In the genomic region with DNA sequence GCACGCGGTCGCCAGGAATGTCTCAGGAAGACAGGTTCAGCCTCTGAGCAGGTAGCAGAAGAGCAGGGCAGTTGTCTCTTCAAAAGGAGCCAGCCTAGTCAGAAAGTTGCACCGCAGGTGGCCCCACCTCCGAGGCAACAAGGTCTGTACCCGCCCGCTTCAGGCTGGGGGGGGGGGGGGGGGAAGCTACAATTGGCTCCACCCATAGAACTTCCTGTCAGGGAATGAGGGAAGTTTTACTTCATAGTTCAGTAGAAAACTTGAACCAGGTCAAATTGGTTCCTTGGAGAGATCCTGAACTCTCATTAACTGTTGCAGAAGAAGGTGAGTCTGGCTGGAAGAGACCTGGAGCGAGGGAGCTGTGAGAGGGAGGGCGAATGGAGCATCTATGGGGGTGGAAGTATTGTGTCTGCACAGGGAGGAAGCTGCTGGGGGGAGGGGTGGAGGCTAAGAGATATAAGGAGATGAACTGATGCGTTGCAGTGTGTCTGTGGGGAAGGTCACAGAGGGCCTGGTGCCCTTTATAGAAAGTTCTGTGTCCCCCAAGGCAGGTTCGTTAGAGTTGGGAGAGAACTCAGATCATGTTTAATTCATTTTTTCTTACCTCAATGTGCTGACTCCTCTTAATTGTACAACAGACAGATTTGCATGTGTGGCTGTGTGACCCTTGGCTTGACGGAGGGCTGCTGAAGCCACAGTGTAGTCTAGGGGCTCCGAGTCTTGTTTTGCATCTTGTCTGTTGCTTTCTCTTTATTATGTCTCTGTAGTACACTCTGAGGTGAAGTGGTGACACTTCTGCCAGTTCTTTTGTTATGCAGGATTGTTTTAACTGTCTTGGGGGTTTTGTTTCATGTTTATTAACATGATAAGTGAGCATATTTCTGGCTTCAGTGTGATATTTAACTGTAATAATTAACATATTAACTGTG, we compare ENCODE assay signal across 8 mouse cellular contexts. TPM values are rescaled to one million over a fixed set of nuclear protein-coding genes. Genes with fewer than 3 reads are reported as not detected.
DNase-seq lines count a peak whose midpoint lies in the region; ATAC-seq and TF ChIP-seq lines count a peak whose summit lies in the region.

A gene (plus strand): TSS at position 199 of the 929 bp plus-strand sequence.

- no peaks in the 10 kb centered on the region for H3K36me3 ChIP-seq in forebrain, embryonic 11.5 days (ENCODE audit: control insufficient read depth, insufficient read depth, low read length)
- H3K36me3 ChIP-seq in forebrain, embryonic 14.5 days (ENCODE audit: control insufficient read depth, insufficient read depth, low read length): no peaks in the 10 kb centered on the region
- no peaks in the 10 kb centered on the region for H3K36me3 ChIP-seq in embryonic facial prominence, embryonic 13.5 days
- H3K36me3 ChIP-seq in hindbrain, embryonic 14.5 days (replicated peaks; ENCODE audit: control insufficient read depth, insufficient read depth): no peaks in the 10 kb centered on the region
- H3K36me3 ChIP-seq in liver, adult 2 months (ENCODE audit: control insufficient read depth, insufficient read depth, low read length): peaks cover 7% of the 10 kb centered on the region

- H3K4me2 ChIP-seq in forebrain, embryonic 11.5 days (ENCODE audit: low read depth, low read length, severe bottlenecking): no peak within 1 kb of the TSS
- H3K4me2 ChIP-seq in forebrain, embryonic 14.5 days (ENCODE audit: low read length): no peak within 1 kb of the TSS; the same call in 1 of the 2 replicates
- peak within 1 kb of the TSS; percentile 58 for H3K4me2 ChIP-seq in embryonic facial prominence, embryonic 13.5 days
- H3K4me2 ChIP-seq in hindbrain, embryonic 14.5 days (replicated peaks): peak within 1 kb of the TSS; percentile 29

- no peaks in the 10 kb centered on the region for H3K27me3 ChIP-seq in forebrain, embryonic 11.5 days (ENCODE audit: control insufficient read depth, insufficient read depth, low read length)
- H3K27me3 ChIP-seq in forebrain, embryonic 14.5 days (replicated peaks; ENCODE audit: control insufficient read depth, insufficient read depth, low read length): no peaks in the 10 kb centered on the region
- no peaks in the 10 kb centered on the region for H3K27me3 ChIP-seq in embryonic facial prominence, embryonic 13.5 days
- H3K27me3 ChIP-seq in hindbrain, embryonic 14.5 days (ENCODE audit: control insufficient read depth, insufficient read depth, low read length): no peaks in the 10 kb centered on the region
- H3K27me3 ChIP-seq in liver, adult 2 months (ENCODE audit: control insufficient read depth, insufficient read depth, low read length): no peaks in the 10 kb centered on the region

- peak; percentile 53 for DNase-seq in forebrain, embryonic 11.5 days (ENCODE audit: low spot score)
- no peak for DNase-seq in forebrain, embryonic 14.5 days (ENCODE audit: low spot score)
- DNase-seq in hindbrain, embryonic 14.5 days (ENCODE audit: low spot score): no peak
- peak; percentile 82 for DNase-seq in liver, adult 2 months (ENCODE audit: extremely low read depth, low read depth, low spot score)
- DNase-seq in thymus, postnatal 36 days: peak; percentile 87 to 89
- no peak for DNase-seq in gastrocnemius, postnatal 4 days (ENCODE audit: low spot score in 2 of 2)

- H3K4me3 ChIP-seq in forebrain, embryonic 11.5 days (ENCODE audit: low read depth, low read length): no peak within 1 kb of the TSS
- H3K4me3 ChIP-seq in forebrain, embryonic 14.5 days (ENCODE audit: low read depth, low read length): no peak within 1 kb of the TSS
- H3K4me3 ChIP-seq in embryonic facial prominence, embryonic 13.5 days: peak within 1 kb of the TSS; percentile 39
- no peak within 1 kb of the TSS; the same call in 1 of the 2 replicates for H3K4me3 ChIP-seq in hindbrain, embryonic 14.5 days (replicated peaks; ENCODE audit: low read length)
- H3K4me3 ChIP-seq in liver, adult 2 months (ENCODE audit: insufficient read depth, low read depth, low read length): peak within 1 kb of the TSS; percentile 75

- H3K4me1 ChIP-seq in forebrain, embryonic 11.5 days (replicated peaks; ENCODE audit: control insufficient read depth, insufficient read depth, low read length): no peaks in the 10 kb centered on the region
- H3K4me1 ChIP-seq in forebrain, embryonic 14.5 days (ENCODE audit: control insufficient read depth, insufficient read depth, low read length): no peaks in the 10 kb centered on the region
- H3K4me1 ChIP-seq in embryonic facial prominence, embryonic 13.5 days: no peaks in the 10 kb centered on the region
- no peaks in the 10 kb centered on the region for H3K4me1 ChIP-seq in hindbrain, embryonic 14.5 days (replicated peaks; ENCODE audit: control insufficient read depth, insufficient read depth, low read length)
- H3K4me1 ChIP-seq in liver, adult 2 months (ENCODE audit: control insufficient read depth, insufficient read depth, low read length): peaks cover 16% of the 10 kb centered on the region; the same call in 1 of the 2 replicates

- ATAC-seq in forebrain, embryonic 11.5 days (replicated peaks; ENCODE audit: low FRiP score): no peak
- ATAC-seq in forebrain, embryonic 14.5 days: no peak
- no peak for ATAC-seq in embryonic facial prominence, embryonic 13.5 days (ENCODE audit: insufficient number of reproducible peaks, insufficient read depth, low FRiP score, low TSS enrichment, low read depth)
- no peak for ATAC-seq in hindbrain, embryonic 14.5 days (ENCODE audit: low FRiP score)
- ATAC-seq in monocyte, adult 5-6 weeks (replicated peaks; ENCODE audit: insufficient number of reproducible peaks, low FRiP score, low TSS enrichment, poor library complexity, severe bottlenecking): peak; percentile 51

- H3K9me3 ChIP-seq in forebrain, embryonic 11.5 days (ENCODE audit: control insufficient read depth, low read length): no peaks in the 10 kb centered on the region
- H3K9me3 ChIP-seq in forebrain, embryonic 14.5 days (replicated peaks; ENCODE audit: control insufficient read depth, low read length): no peaks in the 10 kb centered on the region
- no peaks in the 10 kb centered on the region for H3K9me3 ChIP-seq in embryonic facial prominence, embryonic 13.5 days
- H3K9me3 ChIP-seq in hindbrain, embryonic 14.5 days (ENCODE audit: control insufficient read depth, low read length): no peaks in the 10 kb centered on the region

- TF ChIP-seq POLR2A in liver, adult 2 months (IDR thresholded peaks at IDR 0.05; ENCODE audit: extremely low read depth, insufficient read depth, low read length): 0 out of 2 replicates have a peak, but pooled peaks have one; percentile 39

- no peak for TF ChIP-seq CTCF in liver, adult 2 months (IDR thresholded peaks at IDR 0.05; ENCODE audit: low read depth, low read length)

- H3K79me2 ChIP-seq in liver, adult 2 months (ENCODE audit: control insufficient read depth, insufficient read depth, low read length): peaks cover 3% of the 10 kb centered on the region; the same call in 1 of the 2 replicates

- no peak within 1 kb of the TSS for H3K9ac ChIP-seq in forebrain, embryonic 11.5 days (ENCODE audit: low read length)
- no peak within 1 kb of the TSS for H3K9ac ChIP-seq in forebrain, embryonic 14.5 days (ENCODE audit: low read length)
- H3K9ac ChIP-seq in embryonic facial prominence, embryonic 13.5 days: peak within 1 kb of the TSS; percentile 44
- H3K9ac ChIP-seq in hindbrain, embryonic 14.5 days: no peak within 1 kb of the TSS
- H3K9ac ChIP-seq in liver, adult 2 months (ENCODE audit: low read depth, low read length): peak within 1 kb of the TSS; percentile 76

- no peak within 1 kb of the TSS for H3K27ac ChIP-seq in forebrain, embryonic 11.5 days (ENCODE audit: low read depth, low read length)
- no peak within 1 kb of the TSS for H3K27ac ChIP-seq in forebrain, embryonic 14.5 days (ENCODE audit: low read depth, low read length)
- peak within 1 kb of the TSS; percentile 39; the same call in 1 of the 2 replicates for H3K27ac ChIP-seq in embryonic facial prominence, embryonic 13.5 days
- H3K27ac ChIP-seq in hindbrain, embryonic 14.5 days: no peak within 1 kb of the TSS
- H3K27ac ChIP-seq in liver, adult 2 months (replicated peaks; ENCODE audit: insufficient read depth, low read depth, low read length): peak within 1 kb of the TSS; percentile 95

- 27% methylated on average over 11 of the region's 13 CpGs for WGBS in forebrain, embryonic 11.5 days
- WGBS in forebrain, embryonic 14.5 days: 25% methylated on average over 11 of the region's 13 CpGs
- 18% methylated on average over 13 of the region's 13 CpGs for WGBS in embryonic facial prominence, embryonic 13.5 days
- WGBS in hindbrain, embryonic 14.5 days: 15% methylated on average over 13 of the region's 13 CpGs
- 10% methylated on average over 13 of the region's 13 CpGs for WGBS in liver, adult 2 months

RNA-seq across cellular contexts. Expression of the gene that starts here (rescaled TPM):
- polyA plus RNA-seq in forebrain, embryonic 11.5 days (2014; fragmentation: Nextera tagmentation; extraction: Ambion mirVana): 3.1 and 3.3 TPM in 2 replicates
- 1.5 and 2.2 TPM in 2 replicates for polyA plus RNA-seq in forebrain, embryonic 14.5 days (2014; fragmentation: Nextera tagmentation; extraction: Ambion mirVana)
- 13.6 and 17.1 TPM in 2 replicates for polyA plus RNA-seq in embryonic facial prominence, embryonic 13.5 days (2015; fragmentation: Nextera tagmentation; extraction: Ambion mirVana)
- 1.2 and 1.6 TPM in 2 replicates for polyA plus RNA-seq in hindbrain, embryonic 14.5 days (2014; fragmentation: Nextera tagmentation; extraction: Ambion mirVana)
- 11.6 and 12.2 TPM in 2 replicates for total RNA-seq in liver, adult 2 months (2014; rRNA removed)
- 4.2 and 6.3 TPM in 2 replicates for polyA plus RNA-seq in liver, adult 2 months (2012; rRNA removed)
- 104 to 288 TPM (median 141 TPM) in 3 replicates for total RNA-seq in monocyte, adult 5-6 weeks (2017)
- total RNA-seq in gastrocnemius, postnatal 4 days (2021): 1 to 10 TPM; 2.3 to 3.2 TPM

Comparison
In these comparisons a context has a peak if more than half of its experiments do, and no peak if none do; other contexts are left out.
1. DNase-seq: peak in forebrain, embryonic 11.5 days (single experiment), liver, adult 2 months (single experiment) and thymus, postnatal 36 days (2 of 2); none in forebrain, embryonic 14.5 days (single experiment), hindbrain, embryonic 14.5 days (single experiment) and gastrocnemius, postnatal 4 days (0 of 2).
2. H3K27ac ChIP-seq: peak in embryonic facial prominence, embryonic 13.5 days (single experiment) and liver, adult 2 months (single experiment); none in forebrain, embryonic 11.5 days (single experiment), forebrain, embryonic 14.5 days (single experiment) and hindbrain, embryonic 14.5 days (single experiment).
3. H3K4me2 ChIP-seq: peak in embryonic facial prominence, embryonic 13.5 days (single experiment) and hindbrain, embryonic 14.5 days (single experiment); none in forebrain, embryonic 11.5 days (single experiment) and forebrain, embryonic 14.5 days (single experiment).
4. H3K4me3 ChIP-seq: peak in embryonic facial prominence, embryonic 13.5 days (single experiment) and liver, adult 2 months (single experiment); none in forebrain, embryonic 11.5 days (single experiment), forebrain, embryonic 14.5 days (single experiment) and hindbrain, embryonic 14.5 days (single experiment).
5. H3K9ac ChIP-seq: peak in embryonic facial prominence, embryonic 13.5 days (single experiment) and liver, adult 2 months (single experiment); none in forebrain, embryonic 11.5 days (single experiment), forebrain, embryonic 14.5 days (single experiment) and hindbrain, embryonic 14.5 days (single experiment).